17 mouse cellular contexts compared by ENCODE assay signal in genomic region chr19:58674644-58675043, GRCm38 (mm10). TPM values are rescaled to one million over a fixed set of nuclear protein-coding genes. Genes with fewer than 3 reads are reported as not detected.
DNase-seq lines count a peak whose midpoint lies in the region; ATAC-seq and TF ChIP-seq lines count a peak whose summit lies in the region.
"Had no signal": no experiment of that assay in that cellular context is flagged by ENCODE, and none has a peak within 500 bp of the region (broad histone marks: within the 10 kb centered on the region; RNA-seq: fewer than 3 reads in every experiment).

No protein-coding gene starts in this region.

- H3K4me3 ChIP-seq in heart, postnatal 0 days (ENCODE audit: low read depth, low read length): no peak overlapping the region
- no peak overlapping the region for H3K4me3 ChIP-seq in heart, adult 2 months
- H3K4me3 ChIP-seq in lung, embryonic 14.5 days (ENCODE audit: low read depth, low read length): no peak overlapping the region
- H3K4me3 ChIP-seq in liver, embryonic 11.5 days (ENCODE audit: low read depth, low read length): no peak overlapping the region
- H3K4me3 ChIP-seq: embryonic facial prominence, embryonic 12.5 days; limb, embryonic 12.5 days had no signal

- H3K79me2 ChIP-seq in heart, adult 2 months (replicated peaks; ENCODE audit: control insufficient read depth, insufficient read depth, low read length): no peaks in the 10 kb centered on the region

- TF ChIP-seq CTCF in heart, postnatal 0 days (IDR thresholded peaks at IDR 0.05; ENCODE audit: low read depth): no peak
- TF ChIP-seq CTCF in heart, adult 2 months (IDR thresholded peaks at IDR 0.05): no peak
- TF ChIP-seq CTCF in lung, embryonic 14.5 days (IDR thresholded peaks at IDR 0.05; ENCODE audit: low read depth): no peak

- H3K27me3 ChIP-seq in heart, postnatal 0 days (ENCODE audit: control insufficient read depth, insufficient read depth, low read length): no peaks in the 10 kb centered on the region
- H3K27me3 ChIP-seq in heart, adult 2 months (ENCODE audit: control insufficient read depth, insufficient read depth, low read length): no peaks in the 10 kb centered on the region
- no peaks in the 10 kb centered on the region for H3K27me3 ChIP-seq in lung, embryonic 14.5 days (ENCODE audit: insufficient read depth, low read length)
- no peaks in the 10 kb centered on the region for H3K27me3 ChIP-seq in liver, embryonic 11.5 days (replicated peaks; ENCODE audit: control insufficient read depth, insufficient read depth, low read length)
- H3K27me3 ChIP-seq: embryonic facial prominence, embryonic 12.5 days; limb, embryonic 12.5 days had no signal

- no peak overlapping the region for H3K4me2 ChIP-seq in heart, postnatal 0 days (ENCODE audit: low read depth, low read length)
- H3K4me2 ChIP-seq in lung, embryonic 14.5 days: no peak overlapping the region
- H3K4me2 ChIP-seq in liver, embryonic 11.5 days: no peak overlapping the region
- H3K4me2 ChIP-seq: embryonic facial prominence, embryonic 12.5 days; limb, embryonic 12.5 days had no signal

- WGBS in heart, postnatal 0 days: 27% methylated on average over 2 of the region's 2 CpGs
- 27% methylated on average over 2 of the region's 2 CpGs for WGBS in heart, adult 2 months
- 54% methylated on average over 2 of the region's 2 CpGs for WGBS in lung, embryonic 14.5 days
- 65% methylated on average over 2 of the region's 2 CpGs for WGBS in liver, embryonic 11.5 days

- H3K9me3 ChIP-seq in heart, postnatal 0 days (replicated peaks; ENCODE audit: control insufficient read depth, low read length): no peaks in the 10 kb centered on the region
- no peaks in the 10 kb centered on the region for H3K9me3 ChIP-seq in lung, embryonic 14.5 days (ENCODE audit: low read depth, low read length)
- no peaks in the 10 kb centered on the region for H3K9me3 ChIP-seq in liver, embryonic 11.5 days (ENCODE audit: control insufficient read depth, low read length)
- H3K9me3 ChIP-seq: embryonic facial prominence, embryonic 12.5 days; limb, embryonic 12.5 days had no signal

- peak; percentile 27 for DNase-seq in adrenal gland, adult 2 months
- no peak for DNase-seq in adrenal gland, postnatal 4 days (ENCODE audit: low spot score in 2 of 2)
- peak; percentile 14 for DNase-seq in heart, postnatal 0 days (ENCODE audit: low spot score)
- DNase-seq in heart, adult 2 months: no peak
- peak; percentile 58 for DNase-seq in lung, embryonic 14.5 days
- no peak for DNase-seq in lung, postnatal 25 days (ENCODE audit: low spot score)
- peak; percentile 31 to 32 for DNase-seq in adrenal gland, postnatal 36 days
- no peak for DNase-seq in liver, embryonic 11.5 days (ENCODE audit: low spot score)
- DNase-seq: cerebellum, adult 18-20 months; lung, adult 18-20 months; thymus, postnatal 4 days had no signal

- H3K4me1 ChIP-seq in heart, postnatal 0 days (ENCODE audit: control insufficient read depth, insufficient read depth): no peaks in the 10 kb centered on the region
- no peaks in the 10 kb centered on the region for H3K4me1 ChIP-seq in heart, adult 2 months (ENCODE audit: control insufficient read depth, insufficient read depth, low read length)
- H3K4me1 ChIP-seq in lung, embryonic 14.5 days (ENCODE audit: insufficient read depth): no peaks in the 10 kb centered on the region
- H3K4me1 ChIP-seq in liver, embryonic 11.5 days (replicated peaks; ENCODE audit: control insufficient read depth, insufficient read depth, low read length): no peaks in the 10 kb centered on the region
- H3K4me1 ChIP-seq: embryonic facial prominence, embryonic 12.5 days; limb, embryonic 12.5 days had no signal

- ATAC-seq in heart, postnatal 0 days (ENCODE audit: insufficient read depth, low read depth): no peak
- no peak for ATAC-seq in lung, embryonic 14.5 days (ENCODE audit: insufficient read depth)
- no peak for ATAC-seq in liver, embryonic 11.5 days (replicated peaks; ENCODE audit: low FRiP score)
- ATAC-seq: intestine, embryonic 16.5 days had no signal

- no peaks in the 10 kb centered on the region for H3K36me3 ChIP-seq in heart, postnatal 0 days (replicated peaks; ENCODE audit: control insufficient read depth, insufficient read depth, low read length)
- no peaks in the 10 kb centered on the region for H3K36me3 ChIP-seq in heart, adult 2 months (ENCODE audit: control insufficient read depth, insufficient read depth, low read length)
- H3K36me3 ChIP-seq in lung, embryonic 14.5 days (ENCODE audit: insufficient read depth): no peaks in the 10 kb centered on the region
- no peaks in the 10 kb centered on the region for H3K36me3 ChIP-seq in liver, embryonic 11.5 days (ENCODE audit: control insufficient read depth, insufficient read depth, low read length)
- H3K36me3 ChIP-seq: embryonic facial prominence, embryonic 12.5 days; limb, embryonic 12.5 days had no signal

- no peak overlapping the region for H3K9ac ChIP-seq in heart, postnatal 0 days (replicated peaks; ENCODE audit: low read depth, low read length)
- H3K9ac ChIP-seq in heart, adult 2 months (ENCODE audit: low read depth, low read length): no peak overlapping the region
- H3K9ac ChIP-seq in lung, embryonic 14.5 days: no peak overlapping the region
- no peak overlapping the region for H3K9ac ChIP-seq in liver, embryonic 11.5 days (ENCODE audit: low read depth, low read length)
- H3K9ac ChIP-seq: embryonic facial prominence, embryonic 12.5 days; limb, embryonic 12.5 days had no signal

- no peak for TF ChIP-seq EP300 in heart, postnatal 0 days (IDR thresholded peaks at IDR 0.05; ENCODE audit: low read depth)
- TF ChIP-seq EP300 in heart, adult 2 months (IDR thresholded peaks at IDR 0.05; ENCODE audit: insufficient read depth, low read depth, low read length): no peak

- intact Hi-C loops in heart, adult 2 months (cut with DNase I): no loop called here

- no peak for TF ChIP-seq POLR2A in heart, adult 2 months (IDR thresholded peaks at IDR 0.05; ENCODE audit: insufficient read depth, low read depth, low read length)

- H3K27ac ChIP-seq in heart, postnatal 0 days (ENCODE audit: low read depth): no peak overlapping the region
- no peak overlapping the region for H3K27ac ChIP-seq in heart, adult 2 months
- H3K27ac ChIP-seq in lung, embryonic 14.5 days (ENCODE audit: low read depth): no peak overlapping the region
- no peak overlapping the region for H3K27ac ChIP-seq in liver, embryonic 11.5 days (ENCODE audit: low read depth, low read length)
- H3K27ac ChIP-seq: embryonic facial prominence, embryonic 12.5 days; limb, embryonic 12.5 days had no signal

RNA-seq across cellular contexts. Expression of gene Pnlip, which starts 22.3 kb away (rescaled TPM):
- total RNA-seq in adrenal gland, adult 2 months (2021): under 1 TPM in 1 of 2 experiments, not detected in 1; 0.38 TPM
- polyA plus RNA-seq in adrenal gland, adult 2 months (2012; rRNA removed): 0.21 TPM in 1 of 2 replicates, not detected in the other
- 1 to 10 TPM in 1 of 2 experiments, not detected in 1; 3.0 TPM for total RNA-seq in adrenal gland, postnatal 4 days (2021)
- not detected in 2 replicates for total RNA-seq in heart, postnatal 0 days (2014; rRNA removed; ENCODE audit: low replicate concordance)
- 0.07 TPM in 1 of 2 replicates, not detected in the other for polyA plus RNA-seq in heart, postnatal 0 days (2015; fragmentation: Nextera tagmentation; extraction: Ambion mirVana)
- total RNA-seq in heart, adult 2 months (2021): not detected
- 0.29 TPM in 1 of 2 replicates, not detected in the other for polyA plus RNA-seq in heart, adult 2 months (2012; rRNA removed)
- polyA plus RNA-seq in lung, embryonic 14.5 days (2014; fragmentation: Nextera tagmentation; extraction: Ambion mirVana): not detected in 2 replicates
- total RNA-seq in adrenal gland, postnatal 36 days (2021): under 1 TPM in 1 of 2 experiments, not detected in 1; 0.20 TPM
- 0.18 TPM in 1 of 2 replicates, not detected in the other for polyA plus RNA-seq in liver, embryonic 11.5 days (2014; fragmentation: Nextera tagmentation; extraction: Ambion mirVana)
- total RNA-seq: megakaryocyte-erythroid progenitor cell, adult 5-6 weeks had no signal
- polyA plus RNA-seq: embryonic facial prominence, embryonic 12.5 days; heart, embryonic 16.5 days; limb, embryonic 12.5 days had no signal

RNA-seq across cellular contexts. Expression of gene Pnliprp1, which starts 54.0 kb away (rescaled TPM):
- total RNA-seq in adrenal gland, adult 2 months (2021): not detected
- not detected in 2 replicates for polyA plus RNA-seq in adrenal gland, adult 2 months (2012; rRNA removed)
- 1,000 to 10,000 TPM in 1 of 2 experiments, 1 to 10 TPM in 1; 3.4 to 2,030 TPM for total RNA-seq in adrenal gland, postnatal 4 days (2021)
- total RNA-seq in heart, postnatal 0 days (2014; rRNA removed; ENCODE audit: low replicate concordance): 0.23 TPM in 1 of 2 replicates, not detected in the other
- polyA plus RNA-seq in heart, postnatal 0 days (2015; fragmentation: Nextera tagmentation; extraction: Ambion mirVana): 0.30 and 0.59 TPM in 2 replicates
- not detected for total RNA-seq in heart, adult 2 months (2021)
- polyA plus RNA-seq in heart, adult 2 months (2012; rRNA removed): 0.68 TPM in 1 of 2 replicates, not detected in the other
- 0.69 and 1.0 TPM in 2 replicates for polyA plus RNA-seq in lung, embryonic 14.5 days (2014; fragmentation: Nextera tagmentation; extraction: Ambion mirVana)
- total RNA-seq in adrenal gland, postnatal 36 days (2021): not detected
- polyA plus RNA-seq in liver, embryonic 11.5 days (2014; fragmentation: Nextera tagmentation; extraction: Ambion mirVana): 25.8 and 27.5 TPM in 2 replicates
- total RNA-seq: layer of hippocampus, postnatal 25 days; megakaryocyte-erythroid progenitor cell, adult 5-6 weeks had no signal
- polyA plus RNA-seq: limb, embryonic 12.5 days had no signal

Comparison
In these comparisons a context has a peak if more than half of its experiments do, and no peak if none do; other contexts are left out.
1. DNase-seq: peak in adrenal gland, adult 2 months (single experiment), heart, postnatal 0 days (single experiment), lung, embryonic 14.5 days (single experiment) and adrenal gland, postnatal 36 days (2 of 2); none in adrenal gland, postnatal 4 days (0 of 2), heart, adult 2 months (0 of 2), lung, postnatal 25 days (single experiment) and liver, embryonic 11.5 days (single experiment).